Mouse (Mus musculus) erythroblast, embryonic 14.5 days (primary cell): ENCODE data around the gene Sh2b3.

ENCODE experiments used
- GATA1 ChIP-seq: IDR thresholded peaks from 2 replicates; pipeline ENCODE4 v1.6.1; 2012; ENCODE audit warnings: low read length, inconsistent platforms, mixed read lengths
- TAL1 ChIP-seq: IDR thresholded peaks from 3 replicates; pipeline ENCODE4 v1.6.1; 2012; ENCODE audit warnings: low read length, inconsistent platforms, mixed read lengths

- no peak for TF ChIP-seq GATA1
- no peak for TF ChIP-seq TAL1
Observed at GRCm38 (mm10) chr5:121819559-121819958, 17.9 kb downstream of the Sh2b3 start.
